Mouse (Mus musculus): ENCODE results near the gene Gm20388. TPM values are rescaled to one million over a fixed set of nuclear protein-coding genes. Genes with fewer than 3 reads are reported as not detected.

The Gm20388 gene
- total RNA-seq, 2 experiments from 2014 or later, result 18.6 TPM; not detected in 1

GRCm38 (mm10) chr8:121511751-121512150 lies 1601.1 kb downstream of the Gm20388 start:
- intact Hi-C loops (cut with DNase I), result loop anchor here (2.0 kb wide), 1 partner anchor 119 kb away; no protein-coding TSS in a partner anchor
- no peak for DNase-seq (ENCODE audit: low spot score in 2 of 2)

- intact Hi-C loops (cut with DNase I), result loop anchor here (1.0 to 2.0 kb wide), 2 partner anchors 121 to 400 kb away; no protein-coding TSS in a partner anchor
- peak; percentile 76 for DNase-seq (ENCODE audit: low spot score in 2 of 2)
Measured at GRCm38 (mm10) chr8:121513429-121513828, 1602.8 kb downstream of the Gm20388 start.

- DNase-seq (ENCODE audit: low spot score in 2 of 2), result no peak
- intact Hi-C loops (cut with DNase I), result no loop called here
Measured at GRCm38 (mm10) chr8:121525111-121525818, 1614.6 kb downstream of the Gm20388 start.

GRCm38 (mm10) chr8:121526811-121527550 lies 1616.3 kb downstream of the Gm20388 start:
- intact Hi-C loops (cut with DNase I), result no loop called here

GRCm38 (mm10) chr8:121527751-121528150 lies 1617.1 kb downstream of the Gm20388 start:
- DNase-seq (ENCODE audit: low spot score in 2 of 2), result no peak
- intact Hi-C loops (cut with DNase I), result no loop called here

More at GRCm38 (mm10) chr8:121526811-121527550, 1616.3 kb downstream of the Gm20388 start:
- DNase-seq (ENCODE audit: low spot score in 2 of 2), result no peak

- no peak for DNase-seq (ENCODE audit: low spot score in 2 of 2)
- intact Hi-C loops (cut with DNase I), result no loop called here
Measured at GRCm38 (mm10) chr8:121528790-121529189, 1618.1 kb downstream of the Gm20388 start.

- intact Hi-C loops (cut with DNase I), result no loop called here
Measured at GRCm38 (mm10) chr8:121530639-121531038, 1620.0 kb downstream of the Gm20388 start.

GRCm38 (mm10) chr8:121532381-121532780 lies 1621.7 kb downstream of the Gm20388 start:
- intact Hi-C loops (cut with DNase I), result no loop called here
- DNase-seq (ENCODE audit: low spot score in 2 of 2), result no peak

More at GRCm38 (mm10) chr8:121530639-121531038, 1620.0 kb downstream of the Gm20388 start:
- no peak for DNase-seq (ENCODE audit: low spot score in 2 of 2)

- DNase-seq (ENCODE audit: low spot score in 2 of 2), result no peak
- intact Hi-C loops (cut with DNase I), result no loop called here
Measured at GRCm38 (mm10) chr8:121541862-121542261, 1631.2 kb downstream of the Gm20388 start.

- intact Hi-C loops (cut with DNase I), result no loop called here
- DNase-seq (ENCODE audit: low spot score in 2 of 2), result no peak
Measured at GRCm38 (mm10) chr8:121542901-121543300, 1632.3 kb downstream of the Gm20388 start.

- DNase-seq (ENCODE audit: low spot score in 2 of 2), result no peak
- intact Hi-C loops (cut with DNase I), result no loop called here
Measured at GRCm38 (mm10) chr8:121544276-121544785, 1633.7 kb downstream of the Gm20388 start, which contains the start of gene 1700018B08Rik. Gene 1700018B08Rik, minus strand, starts transcription at chr8:121544320.

GRCm38 (mm10) chr8:121544936-121545335 lies 1634.3 kb downstream of the Gm20388 start:
- no peak for DNase-seq (ENCODE audit: low spot score in 2 of 2)
- intact Hi-C loops (cut with DNase I), result loop anchor here (5.0 kb wide), 2 partner anchors 47 to 142 kb away; partner anchors contain the start of gene Map1lc3b

- intact Hi-C loops (cut with DNase I), result loop anchor here (5.0 kb wide), 2 partner anchors 45 to 140 kb away; partner anchors contain the start of gene Map1lc3b
- peak; percentile 66 to 83 for DNase-seq (ENCODE audit: low spot score in 2 of 2)
Measured at GRCm38 (mm10) chr8:121547132-121547531, 1636.5 kb downstream of the Gm20388 start.

GRCm38 (mm10) chr8:121550056-121550455 lies 1639.4 kb downstream of the Gm20388 start:
- no peak for DNase-seq (ENCODE audit: low spot score in 2 of 2)
- intact Hi-C loops (cut with DNase I), result no loop called here

- DNase-seq (ENCODE audit: low spot score in 2 of 2), result no peak
- intact Hi-C loops (cut with DNase I), result no loop called here
Measured at GRCm38 (mm10) chr8:121551065-121551985, 1640.7 kb downstream of the Gm20388 start.

GRCm38 (mm10) chr8:121552506-121552905 lies 1641.9 kb downstream of the Gm20388 start:
- DNase-seq (ENCODE audit: low spot score in 2 of 2), result no peak
- intact Hi-C loops (cut with DNase I), result no loop called here

- peak in 1 of 2 experiments; percentile 49 for DNase-seq (ENCODE audit: low spot score in 2 of 2)
- intact Hi-C loops (cut with DNase I), result no loop called here
Measured at GRCm38 (mm10) chr8:121553831-121554475, 1643.3 kb downstream of the Gm20388 start.

GRCm38 (mm10) chr8:121557746-121558145 lies 1647.1 kb downstream of the Gm20388 start:
- DNase-seq (ENCODE audit: low spot score in 2 of 2), result no peak
- intact Hi-C loops (cut with DNase I), result no loop called here

GRCm38 (mm10) chr8:121558538-121558937 lies 1647.9 kb downstream of the Gm20388 start:
- intact Hi-C loops (cut with DNase I), result no loop called here
- no peak for DNase-seq (ENCODE audit: low spot score in 2 of 2)
